Mouse (Mus musculus) embryonic facial prominence, embryonic 12.5 days (tissue): ENCODE measurements around the gene Birc5. TPM values are rescaled to one million over a fixed set of nuclear protein-coding genes. Genes with fewer than 3 reads are reported as not detected.

ENCODE experiments used
- ATAC-seq: fragments of 200-750 bp; cut with Nextera tagmentation; 2 replicates; pipeline ENCODE4 v1.8.0; 2017; ENCODE audit not compliant: insufficient number of reproducible peaks, insufficient read depth, low FRiP score, low TSS enrichment
- H3K27ac ChIP-seq: fragments of 300-500 bp; sonication (generic); 2 replicates; pipeline ENCODE4 v1.5.1; 2016; ENCODE audit warnings: mild to moderate bottlenecking
- H3K27me3 ChIP-seq: fragments of 300-500 bp; sonication (generic); 2 replicates; pipeline ENCODE4 v1.6.1; 2016; ENCODE audit warnings: mild to moderate bottlenecking, moderate library complexity
- H3K36me3 ChIP-seq: fragments of 300-500 bp; sonication (generic); 2 replicates; pipeline ENCODE4 v1.6.1; 2016; ENCODE audit warnings: mild to moderate bottlenecking
- H3K4me1 ChIP-seq: fragments of 300-500 bp; sonication (generic); 2 replicates; pipeline ENCODE4 v1.6.1; 2016
- H3K4me2 ChIP-seq: fragments of 300-500 bp; sonication (generic); replicated peaks from 2 replicates; pipeline ENCODE4 v1.6.1; 2016; ENCODE audit warnings: mild to moderate bottlenecking, moderate library complexity
- H3K4me3 ChIP-seq: fragments of 300-500 bp; sonication (generic); 2 replicates; pipeline ENCODE4 v1.5.1; 2016; ENCODE audit warnings: mild to moderate bottlenecking
- H3K9ac ChIP-seq: fragments of 300-500 bp; sonication (generic); 2 replicates; pipeline ENCODE4 v1.6.1; 2016; ENCODE audit warnings: mild to moderate bottlenecking, moderate library complexity
- H3K9me3 ChIP-seq: fragments of 300-500 bp; sonication (generic); 2 replicates; pipeline ENCODE4 v1.6.1; 2016; ENCODE audit warnings: mild to moderate bottlenecking, moderate library complexity
- WGBS: fragments of 180-500 bp; shearing (Covaris S2); methylation state at CpG from one replicate; pipeline ENCODE4 v1.1.7; 2016; 5-methylcytosine and 5-hydroxymethylcytosine counted together
- polyA plus RNA-seq: library from polyadenylated mRNA; unstranded; fragments of >200 nt; fragmentation: Nextera tagmentation; extraction: Ambion mirVana; gene quantifications from 2 replicates; pipeline ENCODE4 v1.2.1, GENCODE M21; 2016

Gene Birc5
- polyA plus RNA-seq, 1 experiment from 2014 or later, result 312 TPM

GRCm38 (mm10) chr11:117889887-117890340 is 40.9 kb downstream of the Birc5 start:
- H3K27me3 ChIP-seq, result peaks cover 20% of the 10 kb centered on the region
- H3K4me1 ChIP-seq, result peaks cover 31% of the 10 kb centered on the region
- H3K9ac ChIP-seq, result peak overlapping the region; percentile 41
- H3K27ac ChIP-seq, result peak overlapping the region; percentile 57
- ATAC-seq, result no peak
- no peaks in the 10 kb centered on the region for H3K9me3 ChIP-seq
- 8% methylated on average over 11 of the region's 11 CpGs for WGBS
- H3K36me3 ChIP-seq, result no peaks in the 10 kb centered on the region
- peak overlapping the region; percentile 56 for H3K4me2 ChIP-seq
- H3K4me3 ChIP-seq, result peak overlapping the region; percentile 20; the same call in 1 of the 2 replicates

GRCm38 (mm10) chr11:117890519-117891282 is 41.6 kb downstream of the Birc5 start:
- peak overlapping the region; percentile 2; the same call in 1 of the 2 replicates for H3K4me2 ChIP-seq
- no peaks in the 10 kb centered on the region for H3K9me3 ChIP-seq
- peaks cover 31% of the 10 kb centered on the region for H3K4me1 ChIP-seq
- no peak overlapping the region for H3K27ac ChIP-seq
- no peak overlapping the region for H3K4me3 ChIP-seq
- peak; percentile 31; the same call in 1 of the 2 replicates for ATAC-seq
- H3K9ac ChIP-seq, result 0 out of 2 replicates have a peak overlapping the region, but pooled peaks have one; percentile 41
- no peaks in the 10 kb centered on the region for H3K36me3 ChIP-seq
- WGBS, result 21% methylated on average over 13 of the region's 13 CpGs
- peaks cover 20% of the 10 kb centered on the region for H3K27me3 ChIP-seq

- Histone ChIP-seq H3K27me3 (peaks cover 20% of the 10 kb centered on the region), H3K4me1 (peaks cover 31% of the 10 kb centered on the region), H3K4me2 (no peak overlapping the region), H3K9me3 (no peaks in the 10 kb centered on the region), H3K4me3 (no peak overlapping the region), H3K36me3 (no peaks in the 10 kb centered on the region), H3K9ac (no peak overlapping the region), H3K27ac (no peak overlapping the region)
- WGBS, result 89% methylated on average over 19 of the region's 19 CpGs
- no peak for ATAC-seq
Observed at GRCm38 (mm10) chr11:117891581-117892175, 42.6 kb downstream of the Birc5 start.

- Histone ChIP-seq H3K36me3 (no peaks in the 10 kb centered on the region), H3K4me2 (no peak overlapping the region), H3K27me3 (peaks cover 20% of the 10 kb centered on the region), H3K4me3 (no peak overlapping the region), H3K4me1 (peaks cover 31% of the 10 kb centered on the region), H3K27ac (no peak overlapping the region), H3K9me3 (no peaks in the 10 kb centered on the region), H3K9ac (no peak overlapping the region)
- WGBS, result 51% methylated on average over 6 of the region's 6 CpGs
- no peak for ATAC-seq
Observed at GRCm38 (mm10) chr11:117892199-117892598, 43.1 kb downstream of the Birc5 start.

GRCm38 (mm10) chr11:117894676-117895075 is 45.6 kb downstream of the Birc5 start:
- H3K9me3 ChIP-seq, result no peaks in the 10 kb centered on the region
- H3K4me3 ChIP-seq, result no peak overlapping the region
- no peak for ATAC-seq
- no peak overlapping the region for H3K4me2 ChIP-seq
- H3K4me1 ChIP-seq, result peaks cover 15% of the 10 kb centered on the region
- H3K36me3 ChIP-seq, result no peaks in the 10 kb centered on the region
- H3K27me3 ChIP-seq, result peaks cover 13% of the 10 kb centered on the region; the same call in 1 of the 2 replicates
- 61% methylated on average over 10 of the region's 10 CpGs for WGBS
- H3K27ac ChIP-seq, result no peak overlapping the region
- H3K9ac ChIP-seq, result no peak overlapping the region

GRCm38 (mm10) chr11:117896533-117896932 is 47.5 kb downstream of the Birc5 start:
- no peak for ATAC-seq
- Histone ChIP-seq H3K9ac (no peak overlapping the region), H3K4me2 (no peak overlapping the region), H3K36me3 (no peaks in the 10 kb centered on the region), H3K9me3 (no peaks in the 10 kb centered on the region; the same call in 1 of the 2 replicates), H3K27ac (no peak overlapping the region), H3K4me3 (no peak overlapping the region), H3K27me3 (no peaks in the 10 kb centered on the region; the same call in 1 of the 2 replicates), H3K4me1 (no peaks in the 10 kb centered on the region)
- WGBS, result 56% methylated on average over 2 of the region's 2 CpGs

- no peaks in the 10 kb centered on the region for H3K27me3 ChIP-seq
- no peak overlapping the region for H3K4me3 ChIP-seq
- 65% methylated on average over 2 of the region's 2 CpGs for WGBS
- ATAC-seq, result no peak
- no peaks in the 10 kb centered on the region for H3K36me3 ChIP-seq
- no peak overlapping the region for H3K27ac ChIP-seq
- no peaks in the 10 kb centered on the region; the same call in 1 of the 2 replicates for H3K9me3 ChIP-seq
- no peak overlapping the region for H3K4me2 ChIP-seq
- H3K4me1 ChIP-seq, result no peaks in the 10 kb centered on the region
- no peak overlapping the region for H3K9ac ChIP-seq
Observed at GRCm38 (mm10) chr11:117902282-117902681, 53.2 kb downstream of the Birc5 start.

GRCm38 (mm10) chr11:117904442-117904841 is 55.4 kb downstream of the Birc5 start:
- H3K4me2 ChIP-seq, result no peak overlapping the region
- no peaks in the 10 kb centered on the region for H3K36me3 ChIP-seq
- no peak overlapping the region for H3K4me3 ChIP-seq
- whole genome bisulfite sequencing, result 82% methylated on average over 8 of the region's 8 CpGs
- no peak overlapping the region for H3K27ac ChIP-seq
- no peaks in the 10 kb centered on the region for H3K4me1 ChIP-seq
- H3K9me3 ChIP-seq, result no peaks in the 10 kb centered on the region; the same call in 1 of the 2 replicates
- H3K9ac ChIP-seq, result no peak overlapping the region
- ATAC-seq, result no peak
- H3K27me3 ChIP-seq, result no peaks in the 10 kb centered on the region

Other genes with a start within 250 kb of the Birc5 start
- 23.9 and 26.1 TPM in 2 replicates for gene Tnrc6c, start 195.0 kb upstream of the Birc5 start, polyA plus RNA-seq
- 1.3 TPM in 2 replicates for gene Tmc8, start 67.2 kb upstream of the Birc5 start, polyA plus RNA-seq
- 17.5 and 19.1 TPM in 2 replicates for gene Tmc6, start 67.1 kb upstream of the Birc5 start, polyA plus RNA-seq
- 0.26 TPM in 1 of 2 replicates, not detected in the other for gene 6030468B19Rik, start 51.6 kb upstream of the Birc5 start, polyA plus RNA-seq
- 0.54 and 1.3 TPM in 2 replicates for gene Gm20708, start 39.6 kb upstream of the Birc5 start, polyA plus RNA-seq
- gene Syngr2, start 39.6 kb upstream of the Birc5 start, polyA plus RNA-seq, result 29.6 and 31.0 TPM in 2 replicates
- gene Afmid, start 23.3 kb upstream of the Birc5 start, polyA plus RNA-seq, result 4.3 and 4.9 TPM in 2 replicates
- gene Tk1, start 23.2 kb upstream of the Birc5 start, polyA plus RNA-seq, result 117 and 129 TPM in 2 replicates
- gene Tmem235, start 11.5 kb downstream of the Birc5 start, polyA plus RNA-seq, result not detected in 2 replicates
- 2.5 and 2.8 TPM in 2 replicates for gene Tha1, start 24.2 kb downstream of the Birc5 start, polyA plus RNA-seq
- gene Socs3, start 120.8 kb downstream of the Birc5 start, polyA plus RNA-seq, result 18.4 and 19.3 TPM in 2 replicates
- gene Pgs1, start 137.0 kb downstream of the Birc5 start, polyA plus RNA-seq, result 43.0 and 46.2 TPM in 2 replicates